Mouse (Mus musculus) WW6 (cell line): Measurements from ENCODE around the gene Rgs6.

Experiments used
- DNase-seq: peaks from one replicate; pipeline ENCODE4 v3.0.0-alpha.2; 2013; ENCODE audit warnings: low read depth, low spot score

Gene Rgs6

GRCm38 (mm10) chr12:83034859-83035569, 446.9 kb downstream of the Rgs6 start:
- no peak for DNase-seq

DNA sequence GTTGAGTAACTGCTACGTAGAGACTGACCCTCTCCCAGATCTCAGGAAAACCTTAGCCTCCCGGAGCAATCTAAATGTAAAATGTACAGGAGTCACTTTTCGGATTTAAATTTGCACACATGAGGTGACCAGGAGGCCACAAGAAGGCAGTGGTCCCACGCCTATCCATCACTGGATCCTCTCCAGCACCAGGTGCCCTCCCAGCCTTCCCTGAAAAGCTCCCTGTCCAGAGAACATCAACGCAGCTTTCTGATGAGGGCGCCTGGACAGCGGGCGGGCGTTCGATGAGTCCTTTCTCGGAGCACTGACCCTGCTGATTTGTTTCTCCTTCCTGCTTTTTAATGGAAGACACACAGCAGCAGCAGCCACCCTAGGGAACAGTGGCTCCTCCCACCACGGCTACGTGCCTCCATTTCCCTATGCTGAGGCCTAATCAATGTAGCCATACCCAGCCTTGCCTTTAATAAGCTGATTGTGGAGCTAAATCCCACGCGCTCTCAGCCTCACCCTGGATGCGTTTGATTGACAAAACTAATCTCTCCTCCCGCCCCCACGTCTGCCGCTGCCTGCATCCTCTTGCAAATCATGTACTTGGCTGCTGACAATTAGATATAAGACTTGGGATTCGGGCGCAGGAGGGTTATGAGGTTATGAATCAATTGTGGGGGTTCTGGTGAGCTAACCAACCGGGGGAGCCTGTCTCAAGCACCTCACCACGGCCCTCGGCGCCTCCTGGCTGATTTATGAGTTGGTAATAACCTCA, 449.9 kb downstream of the Rgs6 start:
- no peak for DNase-seq

DNA sequence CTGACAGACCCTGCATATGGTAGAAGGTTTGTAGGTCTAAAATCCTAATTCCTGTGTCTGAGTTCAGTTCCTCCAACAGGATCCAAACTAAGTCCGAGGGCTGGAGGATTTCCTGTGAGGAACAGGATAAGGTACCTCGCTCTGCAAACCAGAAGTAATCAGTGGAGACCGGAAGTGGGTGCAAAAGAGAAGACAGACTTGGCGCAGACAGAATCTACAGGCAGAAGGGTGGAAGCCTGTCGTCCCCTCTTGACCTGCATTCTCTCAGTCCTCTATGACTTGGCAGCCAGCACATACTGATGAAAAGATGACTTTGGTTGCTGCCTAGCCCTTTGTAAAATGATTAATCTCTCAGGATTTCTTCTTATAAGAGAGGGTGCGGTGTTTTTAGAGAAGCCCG, 450.7 kb downstream of the Rgs6 start:
- DNase-seq = no peak

- no peak for DNase-seq
Observed at GRCm38 (mm10) chr12:83039859-83040258, 451.8 kb downstream of the Rgs6 start.

DNA sequence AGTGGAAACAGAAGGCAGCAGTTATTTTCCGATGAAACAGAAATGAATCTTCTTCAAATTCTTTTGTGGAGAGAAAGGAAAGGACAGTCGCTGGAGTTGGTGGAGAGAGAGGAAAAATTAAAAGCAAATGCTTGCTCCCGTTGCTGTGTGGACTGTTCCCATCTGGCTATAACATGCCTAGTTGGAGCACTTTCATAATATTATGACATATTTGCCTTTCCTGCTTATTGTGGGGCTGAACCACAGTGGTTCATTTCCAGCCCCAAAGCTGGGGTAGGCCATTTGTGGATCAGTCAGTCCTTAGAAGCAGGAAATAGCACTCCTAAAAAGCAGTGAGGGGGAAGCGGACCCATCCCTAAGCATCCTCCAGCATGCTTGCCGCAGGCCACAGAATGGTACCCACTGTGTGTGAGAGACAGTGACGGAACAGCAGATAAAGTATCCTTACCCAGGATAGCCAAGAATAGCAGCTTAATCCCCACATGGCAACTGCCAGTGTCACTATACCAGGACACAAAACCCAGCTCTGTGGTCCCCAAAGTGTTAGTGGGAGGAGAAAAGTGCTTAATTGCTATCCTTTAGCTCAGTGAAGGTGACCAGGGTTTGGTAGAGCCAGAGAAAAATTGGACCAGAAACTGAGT, 456.0 kb downstream of the Rgs6 start:
- no peak for DNase-seq

DNA sequence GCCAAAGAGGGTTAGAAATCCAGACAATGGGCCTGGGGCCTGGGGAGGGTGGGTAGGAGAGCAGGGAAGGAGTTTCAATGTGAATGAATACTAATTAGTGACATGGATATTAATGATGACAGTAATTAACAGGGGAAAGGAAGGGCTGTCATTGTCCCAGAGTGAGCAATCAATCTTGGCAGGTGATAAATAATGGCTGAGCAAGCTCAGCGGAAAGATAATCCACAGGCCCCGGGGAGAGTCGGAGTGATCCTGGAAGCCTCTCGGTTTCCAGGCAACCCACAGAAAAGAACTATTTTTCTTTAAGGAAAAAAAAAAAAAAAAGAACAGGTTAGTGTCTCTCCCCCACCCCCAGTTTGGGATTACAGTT, 456.5 kb downstream of the Rgs6 start:
- no peak for DNase-seq

- DNase-seq = no peak
Observed at GRCm38 (mm10) chr12:83045001-83045531, 457.0 kb downstream of the Rgs6 start.

DNA sequence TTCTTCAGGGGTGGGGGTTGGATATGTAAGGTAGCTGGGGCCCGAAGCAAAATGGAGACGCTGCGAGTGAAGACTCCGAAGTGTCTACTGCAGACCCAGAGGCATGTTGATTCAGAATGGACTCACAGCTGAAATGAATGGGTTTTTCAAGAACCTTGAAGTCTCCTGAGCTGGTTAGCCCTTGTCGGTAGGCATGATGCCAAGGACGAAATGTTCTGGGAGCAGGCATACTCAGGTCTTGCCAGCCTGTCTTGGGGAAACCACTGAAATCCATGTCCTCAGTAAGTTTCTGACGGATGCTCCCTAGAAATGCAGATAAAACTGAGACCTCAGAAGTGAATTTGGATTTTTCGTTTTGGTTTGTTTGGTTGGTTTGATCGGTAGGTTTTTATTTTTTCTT, 458.6 kb downstream of the Rgs6 start:
- no peak for DNase-seq

DNA sequence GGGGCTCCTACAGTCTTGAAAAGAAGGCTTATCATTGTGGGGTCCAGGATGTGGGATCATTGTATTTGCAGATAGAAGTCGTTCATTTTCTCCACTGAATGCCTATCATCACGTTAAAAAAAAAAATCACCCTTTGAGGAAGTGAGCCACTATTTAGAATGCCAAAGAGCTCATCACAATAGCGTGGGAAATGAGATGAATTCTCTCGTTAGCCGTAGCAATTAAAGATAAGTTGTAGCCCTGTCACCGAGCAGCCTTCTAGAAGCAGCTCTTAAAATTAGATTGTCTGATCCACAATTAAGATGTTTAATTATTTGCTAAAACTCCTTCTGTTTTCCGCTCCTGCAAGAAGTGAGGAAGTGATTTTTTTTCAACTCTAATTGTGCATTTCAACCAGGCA, 459.6 kb downstream of the Rgs6 start:
- DNase-seq = no peak

GRCm38 (mm10) chr12:83050514-83050913, 462.4 kb downstream of the Rgs6 start:
- no peak for DNase-seq

GRCm38 (mm10) chr12:83052391-83052790, 464.3 kb downstream of the Rgs6 start:
- no peak for DNase-seq

- DNase-seq = no peak
Observed at GRCm38 (mm10) chr12:83055690-83056089, 467.6 kb downstream of the Rgs6 start.

GRCm38 (mm10) chr12:83066426-83066825, 478.3 kb downstream of the Rgs6 start:
- no peak for DNase-seq

DNA sequence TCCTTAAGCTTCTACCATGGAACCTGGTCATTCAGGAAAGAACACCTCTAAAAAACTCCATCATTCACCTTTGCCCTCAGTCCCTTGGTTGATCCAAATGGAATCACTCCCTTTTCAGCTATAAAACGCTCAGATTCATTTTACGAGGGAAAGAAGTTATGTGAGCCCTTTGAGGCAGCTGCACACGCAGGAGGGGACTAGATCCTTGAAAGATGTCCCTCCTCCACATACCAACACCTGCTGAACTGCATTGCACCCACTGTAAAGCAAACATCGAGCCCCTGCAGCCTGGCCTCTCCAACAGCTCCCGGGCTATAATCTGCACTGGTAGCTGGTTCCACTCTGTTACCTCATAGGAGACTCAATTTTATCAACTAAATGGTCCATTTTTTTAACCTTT, 482.8 kb downstream of the Rgs6 start:
- DNase-seq = no peak

GRCm38 (mm10) chr12:83072181-83072887, 484.2 kb downstream of the Rgs6 start:
- no peak for DNase-seq

- no peak for DNase-seq
Observed at GRCm38 (mm10) chr12:83072951-83073878, 485.1 kb downstream of the Rgs6 start.

DNA sequence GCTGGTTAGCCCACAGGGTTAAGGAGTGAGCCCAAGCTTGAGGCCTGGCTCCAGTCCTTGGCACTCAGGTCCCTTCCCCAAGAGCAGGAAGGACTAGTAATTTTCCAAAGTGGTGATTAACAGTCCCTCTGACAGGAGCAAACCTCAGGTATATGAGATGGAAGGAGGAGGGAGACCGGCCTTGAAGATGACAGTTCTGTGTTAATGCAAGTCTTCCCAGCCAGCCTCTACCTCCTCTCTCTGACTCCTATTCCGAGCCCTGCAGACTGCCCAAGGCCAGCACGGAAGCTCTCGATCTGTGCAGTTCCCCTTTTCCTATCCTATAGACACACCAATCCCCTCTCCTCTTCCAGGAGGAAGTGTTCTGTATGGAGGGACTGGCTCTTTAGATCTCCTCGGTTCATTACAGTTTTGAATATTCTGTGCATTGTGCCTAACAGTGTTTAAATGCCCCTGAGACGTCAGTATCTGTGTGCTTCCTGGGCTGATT, 485.8 kb downstream of the Rgs6 start:
- DNase-seq = no peak

DNA sequence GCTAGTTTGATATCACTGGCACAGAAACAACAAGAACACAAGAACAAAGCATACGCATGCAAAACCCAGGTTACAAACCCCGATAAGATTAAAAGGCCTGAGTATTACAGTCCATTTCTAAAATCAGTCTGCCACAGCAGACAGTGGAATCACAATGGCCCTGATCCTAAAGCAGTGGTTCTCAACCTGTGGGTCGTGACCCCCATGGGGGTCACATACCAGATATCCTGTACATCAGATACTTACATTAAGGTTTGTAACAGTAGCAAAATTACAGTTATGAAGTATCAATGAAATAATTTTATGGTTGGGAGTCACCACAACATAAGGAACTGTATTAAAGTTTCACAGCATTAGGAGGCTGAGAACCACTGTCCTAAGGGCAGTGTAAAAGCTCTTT, 488.1 kb downstream of the Rgs6 start:
- DNase-seq = no peak

GRCm38 (mm10) chr12:83077486-83077885, 489.4 kb downstream of the Rgs6 start:
- DNase-seq = no peak

DNA sequence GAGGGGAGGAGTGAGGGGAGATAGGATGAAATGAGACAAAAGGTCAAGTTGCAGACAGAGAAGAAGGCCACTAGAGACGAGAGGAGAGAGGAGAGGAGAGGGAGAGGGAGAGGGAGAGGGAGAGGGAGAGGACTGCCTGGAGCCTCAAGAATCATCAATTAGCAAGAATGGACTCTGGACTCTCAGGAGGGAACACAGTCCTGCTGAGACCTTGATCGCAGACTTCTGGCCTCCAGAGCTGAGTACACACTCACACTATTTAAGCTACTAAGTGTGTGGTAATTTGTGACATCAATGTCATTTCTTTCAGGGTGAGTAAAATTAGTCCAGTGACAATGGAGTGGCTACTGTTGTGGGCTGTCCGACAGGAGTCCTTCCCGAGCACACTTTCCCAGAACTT, 495.3 kb downstream of the Rgs6 start:
- no peak for DNase-seq

GRCm38 (mm10) chr12:83084614-83085013, 496.5 kb downstream of the Rgs6 start:
- DNase-seq = no peak
